Mouse (Mus musculus) ES-E14 (cell line): ENCODE measurements at regions not wholly inside any gene's neighbourhood (a gene's known extent, or its start where the extent isn't known, plus 50 kb on each side); places are given as distances from the start of the nearest gene placed in this dataset.

ENCODE experiments used
- CHD2 ChIP-seq: IDR thresholded peaks from 2 replicates; pipeline ENCODE4 v1.6.1; 2014; ENCODE audit warnings: mild to moderate bottlenecking, low read depth, low read length, inconsistent platforms
- HCFC1 ChIP-seq: IDR thresholded peaks from 2 replicates; pipeline ENCODE4 v1.6.1; 2012; ENCODE audit warnings: low read length, inconsistent platforms, borderline replicate concordance; ENCODE audit not compliant: insufficient read depth
- MAFK ChIP-seq: IDR thresholded peaks from 2 replicates; pipeline ENCODE4 v1.6.1; 2014; ENCODE audit warnings: mild to moderate bottlenecking, low read depth, low read length, inconsistent platforms; ENCODE audit not compliant: insufficient read depth
- ZC3H11A ChIP-seq: IDR thresholded peaks from 2 replicates; pipeline ENCODE4 v1.6.1; 2012; ENCODE audit warnings: low read depth, mild to moderate bottlenecking, inconsistent platforms, low read length, borderline replicate concordance

DNA sequence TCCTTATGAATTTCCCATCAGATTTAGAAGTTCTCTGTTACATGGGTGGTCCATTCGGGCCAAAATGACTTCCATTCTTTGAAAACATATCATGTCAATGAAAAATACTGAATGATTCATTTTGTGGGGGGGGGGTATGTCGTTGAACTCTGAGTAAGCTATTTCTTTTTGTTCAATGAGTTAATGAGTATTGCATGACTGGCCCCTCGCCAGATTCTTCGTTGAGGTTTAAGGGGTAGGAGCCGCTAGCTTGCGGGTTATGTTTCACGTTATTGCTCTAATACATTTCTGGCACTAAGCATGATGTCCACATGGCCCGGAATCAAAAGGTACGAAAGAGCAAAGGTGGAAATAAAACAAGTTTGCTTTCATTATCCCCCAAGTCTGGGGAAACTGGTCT lies 59.5 kb upstream of the Slc28a3 start:
- TF ChIP-seq HCFC1 (no peak), MAFK (no peak), ZC3H11A (no peak), CHD2 (no peak)
